In the genomic region with DNA sequence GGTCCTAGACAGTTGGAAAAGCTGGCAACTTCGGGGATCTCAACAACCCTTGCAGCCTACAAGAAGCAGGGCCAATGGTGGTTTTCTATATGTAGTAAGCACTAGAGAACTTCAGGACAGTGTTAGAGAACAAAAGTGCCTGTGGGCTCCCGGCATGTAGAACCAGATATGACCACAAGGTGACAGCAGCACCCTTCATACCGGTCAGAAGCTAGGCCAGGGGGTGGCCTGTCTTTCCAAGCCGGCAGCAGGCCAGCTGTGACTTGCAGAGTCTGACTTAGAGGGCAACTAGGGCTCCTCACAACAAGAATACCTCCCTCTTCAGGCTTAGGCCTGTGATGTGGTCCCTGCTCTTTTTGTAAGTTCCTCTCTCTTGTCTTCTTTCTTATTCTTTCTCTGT, we compare ENCODE assay signal across 8 mouse cellular contexts. TPM values are rescaled to one million over a fixed set of nuclear protein-coding genes. Genes with fewer than 3 reads are reported as not detected.
DNase-seq lines count a peak whose midpoint lies in the region; ATAC-seq and TF ChIP-seq lines count a peak whose summit lies in the region.

No protein-coding gene starts in this region.

- peak; percentile 82 for DNase-seq in ES-CJ7 (ENCODE audit: low read depth, low spot score)
- DNase-seq in c-Kit-positive CD71-negative TER-119-negative erythroid progenitor cells, embryonic 14.5 days (ENCODE audit: low read depth), result peak; percentile 47
- peak; percentile 67 for DNase-seq in forebrain, embryonic 10.5 days (ENCODE audit: extremely low spot score, low spot score)
- DNase-seq in kidney, postnatal 0 days (ENCODE audit: low spot score), result peak; percentile 88
- DNase-seq in liver, postnatal 0 days, result peak; percentile 72
- DNase-seq in thymus, postnatal 10 days (ENCODE audit: low spot score in 2 of 2), result peak; percentile 29 to 64

- no peak overlapping the region for H3K9ac ChIP-seq in heart, embryonic 16.5 days (ENCODE audit: low read length)
- no peak overlapping the region for H3K9ac ChIP-seq in kidney, postnatal 0 days (ENCODE audit: low read depth, low read length)
- H3K9ac ChIP-seq in liver, postnatal 0 days (replicated peaks), result no peak overlapping the region

- no peak for TF ChIP-seq POLR2A in olfactory bulb, adult 2 months (IDR thresholded peaks at IDR 0.05; ENCODE audit: insufficient read depth, low read depth, low read length)

- peaks cover 83% of the 10 kb centered on the region for H3K27me3 ChIP-seq in forebrain, embryonic 10.5 days (ENCODE audit: poor library complexity, severe bottlenecking)
- H3K27me3 ChIP-seq in heart, embryonic 16.5 days (ENCODE audit: control insufficient read depth, insufficient read depth, low read length), result peaks cover 12% of the 10 kb centered on the region; the same call in 1 of the 2 replicates
- no peaks in the 10 kb centered on the region for H3K27me3 ChIP-seq in kidney, postnatal 0 days (ENCODE audit: insufficient read depth, low read length)
- no peaks in the 10 kb centered on the region for H3K27me3 ChIP-seq in liver, postnatal 0 days (ENCODE audit: insufficient read depth, low read length)

- no peak overlapping the region for H3K4me3 ChIP-seq in forebrain, embryonic 10.5 days
- no peak overlapping the region for H3K4me3 ChIP-seq in heart, embryonic 16.5 days (ENCODE audit: low read length)
- no peak overlapping the region for H3K4me3 ChIP-seq in kidney, postnatal 0 days (replicated peaks; ENCODE audit: low read depth, low read length)
- no peak overlapping the region for H3K4me3 ChIP-seq in liver, postnatal 0 days (ENCODE audit: low read depth, low read length)
- H3K4me3 ChIP-seq in olfactory bulb, adult 2 months (ENCODE audit: insufficient read depth, low read depth, low read length), result no peak overlapping the region

- H3K27ac ChIP-seq in forebrain, embryonic 10.5 days, result peak overlapping the region; percentile 63; the same call in 1 of the 2 replicates
- no peak overlapping the region for H3K27ac ChIP-seq in heart, embryonic 16.5 days (ENCODE audit: low read length)
- no peak overlapping the region for H3K27ac ChIP-seq in kidney, postnatal 0 days
- H3K27ac ChIP-seq in liver, postnatal 0 days (ENCODE audit: low read depth), result no peak overlapping the region
- H3K27ac ChIP-seq in olfactory bulb, adult 2 months (ENCODE audit: insufficient read depth, low read depth, low read length), result no peak overlapping the region

- WGBS in forebrain, embryonic 10.5 days, result 3% methylated on average over 4 of the region's 4 CpGs
- 4% methylated on average over 4 of the region's 4 CpGs for WGBS in heart, embryonic 16.5 days
- 4% methylated on average over 4 of the region's 4 CpGs for WGBS in kidney, postnatal 0 days
- WGBS in liver, postnatal 0 days (ENCODE audit: insufficient replicate concordance), result 0% methylated on average over 4 of the region's 4 CpGs
- WGBS in olfactory bulb, adult 2 months, result 7% methylated on average over 4 of the region's 4 CpGs

- peak; percentile 98 for TF ChIP-seq CTCF in kidney, postnatal 0 days (IDR thresholded peaks at IDR 0.05; ENCODE audit: low read depth)
- TF ChIP-seq CTCF in liver, postnatal 0 days (IDR thresholded peaks at IDR 0.05; ENCODE audit: low read depth), result peak; percentile 91
- TF ChIP-seq CTCF in olfactory bulb, adult 2 months (IDR thresholded peaks at IDR 0.05; ENCODE audit: insufficient read depth, low read depth, low read length), result peak; percentile 81

- TF ChIP-seq EP300 in liver, postnatal 0 days (IDR thresholded peaks at IDR 0.05; ENCODE audit: low read depth), result no peak

- no peaks in the 10 kb centered on the region for H3K36me3 ChIP-seq in forebrain, embryonic 10.5 days (replicated peaks)
- H3K36me3 ChIP-seq in heart, embryonic 16.5 days (ENCODE audit: control insufficient read depth, insufficient read depth), result no peaks in the 10 kb centered on the region
- no peaks in the 10 kb centered on the region for H3K36me3 ChIP-seq in kidney, postnatal 0 days (ENCODE audit: insufficient read depth, low read length)
- H3K36me3 ChIP-seq in liver, postnatal 0 days (replicated peaks; ENCODE audit: insufficient read depth, low read length), result no peaks in the 10 kb centered on the region

- H3K4me1 ChIP-seq in forebrain, embryonic 10.5 days, result peaks cover 22% of the 10 kb centered on the region
- no peaks in the 10 kb centered on the region for H3K4me1 ChIP-seq in heart, embryonic 16.5 days (ENCODE audit: control insufficient read depth, insufficient read depth, low read length)
- no peaks in the 10 kb centered on the region for H3K4me1 ChIP-seq in kidney, postnatal 0 days (replicated peaks; ENCODE audit: insufficient read depth, low read length)
- H3K4me1 ChIP-seq in liver, postnatal 0 days (ENCODE audit: insufficient read depth), result no peaks in the 10 kb centered on the region
- H3K4me1 ChIP-seq in olfactory bulb, adult 2 months (ENCODE audit: control insufficient read depth, insufficient read depth, low read length), result peaks cover 8% of the 10 kb centered on the region; the same call in 1 of the 2 replicates

- ATAC-seq in heart, embryonic 16.5 days (replicated peaks; ENCODE audit: extremely low read depth, insufficient read depth, low FRiP score), result peak; percentile 65; the same call in 1 of the 2 replicates
- ATAC-seq in kidney, postnatal 0 days (replicated peaks; ENCODE audit: low FRiP score, low read depth), result peak; percentile 50
- ATAC-seq in liver, postnatal 0 days, result peak; percentile 48

- H3K9me3 ChIP-seq in forebrain, embryonic 10.5 days, result no peaks in the 10 kb centered on the region
- no peaks in the 10 kb centered on the region for H3K9me3 ChIP-seq in heart, embryonic 16.5 days (replicated peaks; ENCODE audit: control insufficient read depth, low read length)
- H3K9me3 ChIP-seq in kidney, postnatal 0 days (replicated peaks; ENCODE audit: low read length), result no peaks in the 10 kb centered on the region
- H3K9me3 ChIP-seq in liver, postnatal 0 days (ENCODE audit: low read length), result no peaks in the 10 kb centered on the region

- H3K4me2 ChIP-seq in heart, embryonic 16.5 days (ENCODE audit: low read depth, low read length), result no peak overlapping the region
- H3K4me2 ChIP-seq in kidney, postnatal 0 days (ENCODE audit: low read length), result no peak overlapping the region
- no peak overlapping the region for H3K4me2 ChIP-seq in liver, postnatal 0 days (ENCODE audit: low read depth, low read length)

RNA-seq across cellular contexts. Expression of gene Fbrsl1, which starts 45.5 kb away (rescaled TPM):
- polyA plus RNA-seq in forebrain, embryonic 10.5 days (2016; fragmentation: Nextera tagmentation; extraction: Ambion mirVana), result 19.6 and 20.5 TPM in 2 replicates
- polyA plus RNA-seq in heart, embryonic 16.5 days (2015; fragmentation: Nextera tagmentation; extraction: Ambion mirVana), result 4.6 and 6.7 TPM in 2 replicates
- 11.8 and 14.0 TPM in 2 replicates for polyA plus RNA-seq in kidney, postnatal 0 days (2015; fragmentation: Nextera tagmentation; extraction: Ambion mirVana)
- polyA plus RNA-seq in liver, postnatal 0 days (2015; fragmentation: Nextera tagmentation; extraction: Ambion mirVana), result 3.5 and 3.9 TPM in 2 replicates
- not detected in 2 replicates for polyA plus RNA-seq in olfactory bulb, adult 2 months (2012; ENCODE audit: insufficient read depth, insufficient read length, low replicate concordance, missing spikeins)

RNA-seq across cellular contexts. Expression of gene Galnt9, which starts 50.4 kb away (rescaled TPM):
- polyA plus RNA-seq in forebrain, embryonic 10.5 days (2016; fragmentation: Nextera tagmentation; extraction: Ambion mirVana), result 0.44 and 0.67 TPM in 2 replicates
- 0.07 and 0.13 TPM in 2 replicates for polyA plus RNA-seq in heart, embryonic 16.5 days (2015; fragmentation: Nextera tagmentation; extraction: Ambion mirVana)
- polyA plus RNA-seq in kidney, postnatal 0 days (2015; fragmentation: Nextera tagmentation; extraction: Ambion mirVana), result 0.56 and 0.95 TPM in 2 replicates
- polyA plus RNA-seq in liver, postnatal 0 days (2015; fragmentation: Nextera tagmentation; extraction: Ambion mirVana), result 0.07 and 0.11 TPM in 2 replicates
- not detected in 2 replicates for polyA plus RNA-seq in olfactory bulb, adult 2 months (2012; ENCODE audit: insufficient read depth, insufficient read length, low replicate concordance, missing spikeins)
